Mouse (Mus musculus): ENCODE results near the gene Gpm6b.

- TF ChIP-seq CTCF (IDR thresholded peaks at IDR 0.05; ENCODE audit: borderline replicate concordance, insufficient read depth, low read depth, low read length) (no peak), POLR2A (IDR thresholded peaks at IDR 0.05; ENCODE audit: borderline replicate concordance, insufficient read depth, low read length) (no peak)
These were observed 40.4 kb upstream of the Gpm6b start for GRCm38 (mm10) chrX:166198266-166198665.
